ENCODE assay signal across 8 mouse cellular contexts in the genomic region with DNA sequence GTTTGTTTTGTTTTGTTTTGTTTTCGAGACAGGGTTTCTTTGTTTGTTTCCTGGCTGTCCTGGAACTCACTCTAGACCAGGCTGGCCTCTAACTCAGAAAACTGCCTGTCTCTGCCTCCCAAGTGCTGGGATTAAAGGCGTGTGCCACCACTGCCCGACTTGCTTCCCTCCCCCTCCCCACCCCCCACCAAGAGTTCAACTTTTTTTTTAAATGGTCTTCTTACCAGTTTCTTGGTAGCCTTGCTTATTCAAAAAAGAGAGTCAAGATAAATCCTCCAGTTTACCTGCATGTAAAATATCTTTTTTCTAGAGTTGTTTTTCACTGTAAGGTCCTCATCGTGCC. TPM values are rescaled to one million over a fixed set of nuclear protein-coding genes. Genes with fewer than 3 reads are reported as not detected.
DNase-seq lines count a peak whose midpoint lies in the region; ATAC-seq lines count a peak whose summit lies in the region.

No protein-coding gene starts in this region.

- peak overlapping the region; percentile 49 for H3K9ac ChIP-seq in heart, embryonic 16.5 days (ENCODE audit: low read length)
- H3K9ac ChIP-seq in hindbrain, embryonic 11.5 days (ENCODE audit: low read depth, low read length): no peak overlapping the region; the same call in 1 of the 2 replicates
- H3K9ac ChIP-seq in midbrain, embryonic 11.5 days (ENCODE audit: low read length): no peak overlapping the region; the same call in 1 of the 2 replicates

- peak overlapping the region; percentile 86 for H3K4me3 ChIP-seq in heart, embryonic 16.5 days (ENCODE audit: low read length)
- H3K4me3 ChIP-seq in hindbrain, embryonic 11.5 days (ENCODE audit: low read depth, low read length): peak overlapping the region; percentile 95
- H3K4me3 ChIP-seq in midbrain, embryonic 11.5 days (ENCODE audit: low read depth, low read length): peak overlapping the region; percentile 55

- H3K4me2 ChIP-seq in heart, embryonic 16.5 days (ENCODE audit: low read depth, low read length): peak overlapping the region; percentile 60
- H3K4me2 ChIP-seq in hindbrain, embryonic 11.5 days (replicated peaks; ENCODE audit: low read depth, low read length): peak overlapping the region; percentile 33
- peak overlapping the region; percentile 39; the same call in 1 of the 2 replicates for H3K4me2 ChIP-seq in midbrain, embryonic 11.5 days

- no peak overlapping the region for H3K27ac ChIP-seq in heart, embryonic 16.5 days (ENCODE audit: low read length)
- no peak overlapping the region for H3K27ac ChIP-seq in hindbrain, embryonic 11.5 days (ENCODE audit: low read depth, low read length)
- H3K27ac ChIP-seq in midbrain, embryonic 11.5 days (ENCODE audit: low read depth, low read length): no peak overlapping the region

- intact Hi-C loops in heart, postnatal 14 days (cut with DNase I): loop anchor here (2.0 to 5.0 kb wide), 2 partner anchors 36 to 218 kb away; no protein-coding TSS in a partner anchor

- H3K36me3 ChIP-seq in heart, embryonic 16.5 days (ENCODE audit: control insufficient read depth, insufficient read depth): peaks cover 33% of the 10 kb centered on the region
- H3K36me3 ChIP-seq in hindbrain, embryonic 11.5 days (ENCODE audit: control insufficient read depth, insufficient read depth, low read length): peaks cover 24% of the 10 kb centered on the region
- peaks cover 34% of the 10 kb centered on the region for H3K36me3 ChIP-seq in midbrain, embryonic 11.5 days (ENCODE audit: control insufficient read depth, insufficient read depth, low read length)

- no peaks in the 10 kb centered on the region for H3K27me3 ChIP-seq in heart, embryonic 16.5 days (ENCODE audit: control insufficient read depth, insufficient read depth, low read length)
- no peaks in the 10 kb centered on the region for H3K27me3 ChIP-seq in hindbrain, embryonic 11.5 days (ENCODE audit: control insufficient read depth, insufficient read depth, low read length)
- no peaks in the 10 kb centered on the region for H3K27me3 ChIP-seq in midbrain, embryonic 11.5 days (ENCODE audit: control insufficient read depth, insufficient read depth, low read length)

- H3K9me3 ChIP-seq in heart, embryonic 16.5 days (replicated peaks; ENCODE audit: control insufficient read depth, low read length): peaks cover 6% of the 10 kb centered on the region
- no peaks in the 10 kb centered on the region for H3K9me3 ChIP-seq in hindbrain, embryonic 11.5 days (ENCODE audit: control insufficient read depth, low read length)
- peaks cover 4% of the 10 kb centered on the region; the same call in 1 of the 2 replicates for H3K9me3 ChIP-seq in midbrain, embryonic 11.5 days (ENCODE audit: control insufficient read depth, low read length)

- no peak for DNase-seq in heart, postnatal 14 days
- peak; percentile 58 for DNase-seq in MEL-GATA-1-ER (ENCODE audit: extremely low read depth, low read depth)
- no peak for DNase-seq in hindbrain, embryonic 11.5 days (ENCODE audit: low spot score)
- no peak for DNase-seq in midbrain, embryonic 11.5 days (ENCODE audit: low spot score, missing footprints)
- no peak for DNase-seq in retina, embryonic 14.5 days (ENCODE audit: low spot score)
- DNase-seq in frontal cortex, adult 2 months (ENCODE audit: extremely low spot score in 1 of 2, low spot score in 1 of 2): no peak

- WGBS in heart, embryonic 16.5 days: 14% methylated on average over 4 of the region's 4 CpGs
- WGBS in hindbrain, embryonic 11.5 days: 19% methylated on average over 4 of the region's 4 CpGs
- WGBS in midbrain, embryonic 11.5 days: 19% methylated on average over 4 of the region's 4 CpGs

- peaks cover 10% of the 10 kb centered on the region for H3K4me1 ChIP-seq in heart, embryonic 16.5 days (ENCODE audit: control insufficient read depth, insufficient read depth, low read length)
- peaks cover 3% of the 10 kb centered on the region for H3K4me1 ChIP-seq in hindbrain, embryonic 11.5 days (replicated peaks; ENCODE audit: control insufficient read depth, insufficient read depth, low read length)
- H3K4me1 ChIP-seq in midbrain, embryonic 11.5 days (ENCODE audit: control insufficient read depth, insufficient read depth, low read length): peaks cover 5% of the 10 kb centered on the region

- peak; percentile 49; the same call in 1 of the 2 replicates for ATAC-seq in heart, embryonic 16.5 days (replicated peaks; ENCODE audit: extremely low read depth, insufficient read depth, low FRiP score)
- ATAC-seq in hindbrain, embryonic 11.5 days (ENCODE audit: low FRiP score): peak; percentile 81
- peak; percentile 80 for ATAC-seq in midbrain, embryonic 11.5 days (ENCODE audit: low FRiP score)
- no peak for ATAC-seq in granulocyte monocyte progenitor cell, adult 5-6 weeks (replicated peaks; ENCODE audit: poor library complexity, severe bottlenecking)

RNA-seq across cellular contexts. Expression of a gene that starts 0.3 kb away (rescaled TPM):
- 71.0 and 85.4 TPM in 2 replicates for polyA plus RNA-seq in heart, embryonic 16.5 days (2015; fragmentation: Nextera tagmentation; extraction: Ambion mirVana)
- 10 to 100 TPM; 23.4 to 26.0 TPM for total RNA-seq in heart, postnatal 14 days (2021)
- polyA plus RNA-seq in hindbrain, embryonic 11.5 days (2014; fragmentation: Nextera tagmentation; extraction: Ambion mirVana): 142 and 143 TPM in 2 replicates
- 161 and 163 TPM in 2 replicates for polyA plus RNA-seq in midbrain, embryonic 11.5 days (2014; fragmentation: Nextera tagmentation; extraction: Ambion mirVana)
- 24.4 and 25.0 TPM in 2 replicates for polyA plus RNA-seq in frontal cortex, adult 2 months (2012; rRNA removed)
- 22.1 and 26.7 TPM in 2 replicates for total RNA-seq in granulocyte monocyte progenitor cell, adult 5-6 weeks (2014; fragmentation: Nextera tagmentation)
- 42.0 and 57.2 TPM in 2 replicates for total RNA-seq in granulocyte monocyte progenitor cell, adult 5-6 weeks (2017)

RNA-seq across cellular contexts. Expression of a gene that starts 34.6 kb away (rescaled TPM):
- polyA plus RNA-seq in heart, embryonic 16.5 days (2015; fragmentation: Nextera tagmentation; extraction: Ambion mirVana): 4.4 and 5.1 TPM in 2 replicates
- total RNA-seq in heart, postnatal 14 days (2021): 1 to 10 TPM; 1.8 to 2.8 TPM
- polyA plus RNA-seq in hindbrain, embryonic 11.5 days (2014; fragmentation: Nextera tagmentation; extraction: Ambion mirVana): 19.7 TPM in 2 replicates
- polyA plus RNA-seq in midbrain, embryonic 11.5 days (2014; fragmentation: Nextera tagmentation; extraction: Ambion mirVana): 14.1 and 17.8 TPM in 2 replicates
- polyA plus RNA-seq in frontal cortex, adult 2 months (2012; rRNA removed): 17.1 and 18.6 TPM in 2 replicates
- 10.6 and 16.1 TPM in 2 replicates for total RNA-seq in granulocyte monocyte progenitor cell, adult 5-6 weeks (2014; fragmentation: Nextera tagmentation)
- 6.3 and 7.5 TPM in 2 replicates for total RNA-seq in granulocyte monocyte progenitor cell, adult 5-6 weeks (2017)
